Mouse (Mus musculus): Measurements from ENCODE around the gene Hoxd9. TPM values are rescaled to one million over a fixed set of nuclear protein-coding genes. Genes with fewer than 3 reads are reported as not detected.

Gene Hoxd9
- polyA plus RNA-seq, 1 experiment from 2014 or later, result 0.33 TPM

GRCm38 (mm10) chr2:74735851-74736687 is 38.5 kb downstream of the Hoxd9 start:
- WGBS, result under 1% methylated on average over 42 of the region's 42 CpGs
- Histone ChIP-seq H3K27me3 (replicated peaks; ENCODE audit: insufficient read depth, low read length) (peaks cover 89% of the 10 kb centered on the region), H3K36me3 (ENCODE audit: insufficient read depth, low read length) (no peaks in the 10 kb centered on the region), H3K9ac (replicated peaks; ENCODE audit: low read depth) (no peak overlapping the region), H3K9me3 (ENCODE audit: low read length) (no peaks in the 10 kb centered on the region), H3K4me1 (ENCODE audit: insufficient read depth, low read depth, low read length) (no peaks in the 10 kb centered on the region), H3K4me2 (replicated peaks; ENCODE audit: low read depth, low read length) (peak overlapping the region; percentile 42), H3K27ac (ENCODE audit: low read length) (no peak overlapping the region), H3K4me3 (ENCODE audit: low read depth, low read length) (peak overlapping the region; percentile 17)
- ATAC-seq, result no peak
- no peak for DNase-seq (ENCODE audit: low spot score)
- no peak for TF ChIP-seq CTCF (IDR thresholded peaks at IDR 0.05)
- no peak for TF ChIP-seq EP300 (IDR thresholded peaks at IDR 0.05)

GRCm38 (mm10) chr2:74736688-74737577 is 39.4 kb downstream of the Hoxd9 start:
- Histone ChIP-seq H3K4me3 (ENCODE audit: low read depth, low read length) (no peak overlapping the region), H3K4me2 (replicated peaks; ENCODE audit: low read depth, low read length) (no peak overlapping the region), H3K36me3 (ENCODE audit: insufficient read depth, low read length) (no peaks in the 10 kb centered on the region), H3K9me3 (ENCODE audit: low read length) (no peaks in the 10 kb centered on the region), H3K9ac (replicated peaks; ENCODE audit: low read depth) (no peak overlapping the region), H3K4me1 (ENCODE audit: insufficient read depth, low read depth, low read length) (no peaks in the 10 kb centered on the region), H3K27ac (ENCODE audit: low read length) (no peak overlapping the region), H3K27me3 (replicated peaks; ENCODE audit: insufficient read depth, low read length) (peaks cover 89% of the 10 kb centered on the region)
- 5% methylated on average over 15 of the region's 15 CpGs for WGBS
- TF ChIP-seq EP300 (IDR thresholded peaks at IDR 0.05), result no peak
- no peak for ATAC-seq
- no peak for DNase-seq (ENCODE audit: low spot score)

GRCm38 (mm10) chr2:74737578-74738070 is 40.1 kb downstream of the Hoxd9 start:
- ATAC-seq (no peak), DNase-seq (ENCODE audit: low spot score) (no peak)
- peaks cover 86% of the 10 kb centered on the region for H3K27me3 ChIP-seq (replicated peaks; ENCODE audit: insufficient read depth, low read length)
- no peak for TF ChIP-seq CTCF (IDR thresholded peaks at IDR 0.05)
- no peak for TF ChIP-seq EP300 (IDR thresholded peaks at IDR 0.05)
- no peaks in the 10 kb centered on the region for H3K36me3 ChIP-seq (ENCODE audit: insufficient read depth, low read length)
- no peak overlapping the region for H3K4me3 ChIP-seq (ENCODE audit: low read depth, low read length)
- no peak overlapping the region for H3K27ac ChIP-seq (ENCODE audit: low read length)
- no peak overlapping the region for H3K9ac ChIP-seq (replicated peaks; ENCODE audit: low read depth)
- H3K9me3 ChIP-seq (ENCODE audit: low read length), result no peaks in the 10 kb centered on the region
- 10% methylated on average over 7 of the region's 7 CpGs for WGBS
- H3K4me2 ChIP-seq (replicated peaks; ENCODE audit: low read depth, low read length), result no peak overlapping the region
- H3K4me1 ChIP-seq (ENCODE audit: insufficient read depth, low read depth, low read length), result no peaks in the 10 kb centered on the region

GRCm38 (mm10) chr2:74738623-74739475 is 41.3 kb downstream of the Hoxd9 start:
- no peak for ATAC-seq
- no peak overlapping the region for H3K4me3 ChIP-seq (ENCODE audit: low read depth, low read length)
- no peaks in the 10 kb centered on the region for H3K4me1 ChIP-seq (ENCODE audit: insufficient read depth, low read depth, low read length)
- no peak for TF ChIP-seq EP300 (IDR thresholded peaks at IDR 0.05)
- no peaks in the 10 kb centered on the region for H3K9me3 ChIP-seq (ENCODE audit: low read length)
- WGBS, result 1% methylated on average over 20 of the region's 20 CpGs
- H3K27ac ChIP-seq (ENCODE audit: low read length), result no peak overlapping the region
- no peak overlapping the region for H3K4me2 ChIP-seq (replicated peaks; ENCODE audit: low read depth, low read length)
- H3K36me3 ChIP-seq (ENCODE audit: insufficient read depth, low read length), result no peaks in the 10 kb centered on the region
- peaks cover 90% of the 10 kb centered on the region for H3K27me3 ChIP-seq (replicated peaks; ENCODE audit: insufficient read depth, low read length)
- no peak for DNase-seq (ENCODE audit: low spot score)
- no peak overlapping the region for H3K9ac ChIP-seq (replicated peaks; ENCODE audit: low read depth)

GRCm38 (mm10) chr2:74739476-74739800 is 41.9 kb downstream of the Hoxd9 start:
- no peaks in the 10 kb centered on the region for H3K36me3 ChIP-seq (ENCODE audit: insufficient read depth, low read length)
- no peaks in the 10 kb centered on the region for H3K9me3 ChIP-seq (ENCODE audit: low read length)
- ATAC-seq, result no peak
- H3K4me1 ChIP-seq (ENCODE audit: insufficient read depth, low read depth, low read length), result no peaks in the 10 kb centered on the region
- 6% methylated on average over 2 of the region's 2 CpGs for WGBS
- H3K27me3 ChIP-seq (replicated peaks; ENCODE audit: insufficient read depth, low read length), result peaks cover 90% of the 10 kb centered on the region
- DNase-seq (ENCODE audit: low spot score), result no peak
- H3K4me3 ChIP-seq (ENCODE audit: low read depth, low read length), result no peak overlapping the region
- no peak overlapping the region for H3K9ac ChIP-seq (replicated peaks; ENCODE audit: low read depth)
- no peak overlapping the region for H3K27ac ChIP-seq (ENCODE audit: low read length)
- H3K4me2 ChIP-seq (replicated peaks; ENCODE audit: low read depth, low read length), result no peak overlapping the region
- no peak for TF ChIP-seq EP300 (IDR thresholded peaks at IDR 0.05)
- no peak for TF ChIP-seq CTCF (IDR thresholded peaks at IDR 0.05)

Data from lung, postnatal 0 days (tissue).